Mouse (Mus musculus) embryonic facial prominence, embryonic 12.5 days (tissue): ENCODE measurements at regions not wholly inside any gene's neighbourhood (a gene's known extent, or its start where the extent isn't known, plus 50 kb on each side); places are given as distances from the start of the nearest gene placed in this dataset. TPM values are rescaled to one million over a fixed set of nuclear protein-coding genes. Genes with fewer than 3 reads are reported as not detected.
"Not testable (repeated sequence)": the region's sequence is repeated elsewhere in the genome, so short reads cannot be mapped to it uniquely, and the experiment has no call there.

Source experiments
- ATAC-seq: fragments of 200-750 bp; cut with Nextera tagmentation; 2 replicates; pipeline ENCODE4 v1.8.0; 2017; ENCODE audit not compliant: insufficient number of reproducible peaks, insufficient read depth, low FRiP score, low TSS enrichment
- H3K27ac ChIP-seq: fragments of 300-500 bp; sonication (generic); 2 replicates; pipeline ENCODE4 v1.5.1; 2016; ENCODE audit warnings: mild to moderate bottlenecking
- H3K27me3 ChIP-seq: fragments of 300-500 bp; sonication (generic); 2 replicates; pipeline ENCODE4 v1.6.1; 2016; ENCODE audit warnings: mild to moderate bottlenecking, moderate library complexity
- H3K36me3 ChIP-seq: fragments of 300-500 bp; sonication (generic); 2 replicates; pipeline ENCODE4 v1.6.1; 2016; ENCODE audit warnings: mild to moderate bottlenecking
- H3K4me1 ChIP-seq: fragments of 300-500 bp; sonication (generic); 2 replicates; pipeline ENCODE4 v1.6.1; 2016
- H3K4me2 ChIP-seq: fragments of 300-500 bp; sonication (generic); replicated peaks from 2 replicates; pipeline ENCODE4 v1.6.1; 2016; ENCODE audit warnings: mild to moderate bottlenecking, moderate library complexity
- H3K4me3 ChIP-seq: fragments of 300-500 bp; sonication (generic); 2 replicates; pipeline ENCODE4 v1.5.1; 2016; ENCODE audit warnings: mild to moderate bottlenecking
- H3K9ac ChIP-seq: fragments of 300-500 bp; sonication (generic); 2 replicates; pipeline ENCODE4 v1.6.1; 2016; ENCODE audit warnings: mild to moderate bottlenecking, moderate library complexity
- H3K9me3 ChIP-seq: fragments of 300-500 bp; sonication (generic); 2 replicates; pipeline ENCODE4 v1.6.1; 2016; ENCODE audit warnings: mild to moderate bottlenecking, moderate library complexity
- WGBS: fragments of 180-500 bp; shearing (Covaris S2); methylation state at CpG from one replicate; pipeline ENCODE4 v1.1.7; 2016; 5-methylcytosine and 5-hydroxymethylcytosine counted together
- microRNA-seq: library from miRNA; unstranded; fragments of <30 nt; microRNA quantifications from one replicate; pipeline ENCODE4, GENCODE M21; 2017

DNA sequence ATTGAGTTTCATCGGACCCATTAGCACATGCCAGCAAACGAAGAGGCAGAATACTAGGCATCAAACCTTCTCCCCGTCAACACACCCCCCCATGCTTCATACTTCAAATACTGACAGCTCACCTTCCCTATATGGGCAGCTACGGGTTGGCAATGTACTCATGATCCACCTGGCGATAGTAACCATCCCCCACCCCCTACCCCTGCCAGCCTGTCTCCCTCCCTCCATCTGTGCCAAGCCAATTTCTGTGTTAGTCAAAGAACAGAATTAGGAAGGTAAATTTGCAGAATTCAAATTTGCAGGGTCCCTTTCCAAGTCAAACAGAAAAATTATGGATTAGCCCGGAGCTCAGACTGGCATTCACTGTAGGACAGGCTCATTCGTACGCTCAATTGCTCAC lies 75.3 kb upstream of the Med13l start:
- peaks cover 13% of the 10 kb centered on the region for H3K4me1 ChIP-seq
- H3K36me3 ChIP-seq, result no peaks in the 10 kb centered on the region
- no peak overlapping the region for H3K4me3 ChIP-seq
- no peak overlapping the region for H3K9ac ChIP-seq
- no peak overlapping the region for H3K4me2 ChIP-seq
- no peaks in the 10 kb centered on the region for H3K9me3 ChIP-seq
- ATAC-seq, result no peak
- WGBS, result 93% methylated on average over 8 of the region's 8 CpGs
- no peak overlapping the region for H3K27ac ChIP-seq
- no peaks in the 10 kb centered on the region for H3K27me3 ChIP-seq

- not testable (repeated sequence) for H3K9me3 ChIP-seq, H3K36me3 ChIP-seq, H3K27ac ChIP-seq, H3K4me3 ChIP-seq, ATAC-seq, H3K9ac ChIP-seq, H3K27me3 ChIP-seq, H3K4me2 ChIP-seq
- 70% methylated on average over 2 of the region's 2 CpGs for WGBS
- H3K4me1 ChIP-seq, result peaks cover 12% of the 10 kb centered on the region; the same call in 1 of the 2 replicates
Measured at GRCm38 (mm10) chr5:118492522-118492921, 68.0 kb upstream of the Med13l start.

DNA sequence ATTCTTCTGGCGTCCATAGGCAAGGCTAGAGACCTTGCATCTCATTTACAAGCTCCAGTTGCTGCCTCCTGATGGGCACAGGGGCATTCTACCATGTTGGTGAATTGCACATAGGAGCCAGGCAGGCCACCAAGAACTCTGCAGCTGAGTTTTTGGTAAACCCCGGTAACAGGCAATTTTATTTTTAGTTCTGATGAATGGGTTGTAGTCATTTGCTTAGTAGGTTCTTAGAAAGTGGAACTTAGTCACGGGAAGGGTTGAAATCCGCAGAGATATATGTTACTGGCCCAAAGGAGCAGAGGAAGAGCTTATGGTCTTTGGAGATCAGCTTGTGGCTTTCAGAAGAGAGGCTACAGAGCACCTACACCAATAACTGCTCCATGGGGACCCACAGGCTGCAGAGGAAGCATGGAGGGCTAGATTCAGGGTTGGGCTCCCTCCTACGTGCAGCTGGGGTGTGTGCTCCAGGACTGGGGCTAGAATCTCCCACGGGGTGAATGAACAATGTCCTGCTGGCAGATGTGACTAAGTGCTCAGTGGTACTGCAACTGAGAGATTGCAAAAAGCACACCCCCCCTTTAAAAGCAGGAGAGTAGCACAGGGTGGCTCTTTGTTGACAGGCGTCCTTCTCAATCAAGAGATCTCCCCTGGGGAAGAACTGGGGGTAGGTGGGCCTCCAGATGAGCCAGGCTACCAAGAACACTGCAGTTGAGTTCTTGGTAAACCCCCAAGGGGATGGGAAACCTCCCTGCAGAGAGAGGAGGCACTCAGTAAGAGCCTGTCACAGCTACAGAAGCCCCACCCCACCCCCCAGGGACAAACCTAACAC lies 65.6 kb upstream of the Med13l start:
- Histone ChIP-seq H3K36me3 (no peaks in the 10 kb centered on the region), H3K4me3 (no peak overlapping the region), H3K9me3 (no peaks in the 10 kb centered on the region), H3K27me3 (no peaks in the 10 kb centered on the region), H3K9ac (no peak overlapping the region), H3K4me1 (peaks cover 12% of the 10 kb centered on the region; the same call in 1 of the 2 replicates), H3K4me2 (no peak overlapping the region), H3K27ac (no peak overlapping the region)
- 0 out of 2 replicates have a peak, but pooled peaks have one; percentile 43 for ATAC-seq
- WGBS, result 72% methylated on average over 7 of the region's 7 CpGs

- H3K4me3 ChIP-seq, result no peak overlapping the region
- no peak for ATAC-seq
- peaks cover 12% of the 10 kb centered on the region; the same call in 1 of the 2 replicates for H3K4me1 ChIP-seq
- H3K27ac ChIP-seq, result no peak overlapping the region
- H3K27me3 ChIP-seq, result no peaks in the 10 kb centered on the region
- H3K4me2 ChIP-seq, result no peak overlapping the region
- WGBS, result 68% methylated on average over 2 of the region's 2 CpGs
- no peaks in the 10 kb centered on the region for H3K36me3 ChIP-seq
- H3K9me3 ChIP-seq, result no peaks in the 10 kb centered on the region
- no peak overlapping the region for H3K9ac ChIP-seq
Measured at GRCm38 (mm10) chr5:118495478-118495760, 65.1 kb upstream of the Med13l start.

- no peak overlapping the region for H3K27ac ChIP-seq
- no peak for ATAC-seq
- no peak overlapping the region for H3K4me2 ChIP-seq
- no peaks in the 10 kb centered on the region for H3K27me3 ChIP-seq
- peaks cover 9% of the 10 kb centered on the region; the same call in 1 of the 2 replicates for H3K4me1 ChIP-seq
- H3K9ac ChIP-seq, result no peak overlapping the region
- no peaks in the 10 kb centered on the region for H3K9me3 ChIP-seq
- WGBS, result 77% methylated on average over 5 of the region's 5 CpGs
- H3K36me3 ChIP-seq, result no peaks in the 10 kb centered on the region
- no peak overlapping the region for H3K4me3 ChIP-seq
Measured at GRCm38 (mm10) chr5:118501624-118502023, 58.9 kb upstream of the Med13l start.

GRCm38 (mm10) chr5:118502991-118503390 lies 57.5 kb upstream of the Med13l start:
- H3K27me3 ChIP-seq, result no peaks in the 10 kb centered on the region
- 68% methylated on average over 15 of the region's 15 CpGs for WGBS
- ATAC-seq, result no peak
- no peak overlapping the region for H3K9ac ChIP-seq
- H3K4me2 ChIP-seq, result no peak overlapping the region
- no peaks in the 10 kb centered on the region for H3K36me3 ChIP-seq
- no peaks in the 10 kb centered on the region for H3K9me3 ChIP-seq
- peaks cover 9% of the 10 kb centered on the region; the same call in 1 of the 2 replicates for H3K4me1 ChIP-seq
- no peak overlapping the region for H3K4me3 ChIP-seq
- no peak overlapping the region for H3K27ac ChIP-seq

DNA sequence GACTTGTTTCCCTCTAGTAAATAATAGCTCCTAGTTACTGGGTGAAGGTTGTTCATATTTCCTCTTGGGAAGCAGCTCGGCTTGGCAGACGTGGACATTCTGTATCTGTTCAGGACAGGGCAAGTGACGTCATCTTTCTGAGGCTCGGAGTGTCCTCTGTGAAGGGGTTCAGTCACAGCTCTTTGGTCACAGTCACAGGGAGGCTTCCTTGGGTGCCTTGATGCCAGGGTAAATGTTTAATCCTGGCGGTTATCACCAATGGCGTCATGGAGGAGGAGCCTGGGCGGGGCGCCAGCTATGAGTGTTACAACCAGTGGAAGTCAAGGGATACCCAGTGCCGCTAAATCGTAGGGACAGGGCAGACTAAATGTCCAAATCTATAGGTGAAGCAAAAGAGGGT lies 56.3 kb upstream of the Med13l start:
- Histone ChIP-seq H3K9ac (no peak overlapping the region), H3K27ac (no peak overlapping the region), H3K4me3 (no peak overlapping the region), H3K4me2 (no peak overlapping the region), H3K27me3 (no peaks in the 10 kb centered on the region), H3K4me1 (peaks cover 9% of the 10 kb centered on the region; the same call in 1 of the 2 replicates), H3K9me3 (no peaks in the 10 kb centered on the region), H3K36me3 (no peaks in the 10 kb centered on the region)
- 95% methylated on average over 10 of the region's 10 CpGs for WGBS
- no peak for ATAC-seq

- Histone ChIP-seq H3K27me3 (no peaks in the 10 kb centered on the region), H3K9me3 (no peaks in the 10 kb centered on the region), H3K9ac (no peak overlapping the region), H3K4me3 (no peak overlapping the region), H3K27ac (no peak overlapping the region), H3K4me2 (no peak overlapping the region), H3K36me3 (no peaks in the 10 kb centered on the region), H3K4me1 (peaks cover 9% of the 10 kb centered on the region; the same call in 1 of the 2 replicates)
- ATAC-seq, result no peak
- 13% methylated on average over 7 of the region's 7 CpGs for WGBS
Measured at GRCm38 (mm10) chr5:118504926-118505325, 55.6 kb upstream of the Med13l start.

GRCm38 (mm10) chr5:118509871-118510270 lies 50.6 kb upstream of the Med13l start:
- H3K36me3 ChIP-seq, result no peaks in the 10 kb centered on the region
- H3K27ac ChIP-seq, result no peak overlapping the region
- no peak for ATAC-seq
- no peaks in the 10 kb centered on the region for H3K27me3 ChIP-seq
- H3K9ac ChIP-seq, result no peak overlapping the region
- H3K4me2 ChIP-seq, result no peak overlapping the region
- no peak overlapping the region for H3K4me3 ChIP-seq
- peaks cover 21% of the 10 kb centered on the region for H3K4me1 ChIP-seq
- no peaks in the 10 kb centered on the region for H3K9me3 ChIP-seq
- WGBS, result 51% methylated on average over 5 of the region's 5 CpGs

Small RNA genes lying in the stretch of these regions (microRNA-seq; reads per million reads assigned to microRNA genes)
- not detected for gene Gm26455
